Mouse (Mus musculus) cortical plate, adult 2 months (tissue): ENCODE measurements around the gene Scai.

ENCODE experiments used
- CTCF ChIP-seq: fragments of 200-500 bp; IDR thresholded peaks from 2 replicates; pipeline ENCODE4 v1.5.1; 2011; ENCODE audit warnings: mild to moderate bottlenecking, control low read depth, low read length; ENCODE audit not compliant: insufficient read depth; ENCODE audit errors: extremely low read depth
- POLR2A ChIP-seq: fragments of 200-500 bp; IDR thresholded peaks from 2 replicates; pipeline ENCODE4 v1.6.1; 2011; ENCODE audit warnings: mild to moderate bottlenecking, low read length, control low read depth; ENCODE audit not compliant: insufficient read depth; ENCODE audit errors: extremely low read depth

- TF ChIP-seq CTCF (no peak), POLR2A (no peak)
Observed at GRCm38 (mm10) chr2:39114093-39114492, 76.4 kb downstream of the Scai start.
